Mouse (Mus musculus) mature B cell (primary cell): ENCODE data around the gene Ubap1.

ENCODE experiments used
- in situ Hi-C: fragments of 300-500 bp; cut with MboI; formaldehyde crosslinking; loops from 2 replicates; pipeline ENCODE4 v1.14.3; 2019

Ubap1 gene

GRCm38 (mm10) chr4:41438931-41439330 is 90.1 kb downstream of the Ubap1 start:
- in situ Hi-C loops = no loop called here
